Mouse (Mus musculus) neural tube, embryonic 15.5 days (tissue): Measurements from ENCODE around the gene Gm44502. TPM values are rescaled to one million over a fixed set of nuclear protein-coding genes. Genes with fewer than 3 reads are reported as not detected.

Experiments
- ATAC-seq: fragments of 200-750 bp; cut with Nextera tagmentation; 2 replicates; pipeline ENCODE4 v1.8.0; 2017; ENCODE audit warnings: mild to moderate bottlenecking, moderate TSS enrichment, moderate library complexity; ENCODE audit not compliant: low FRiP score
- H3K27ac ChIP-seq: fragments of 300-500 bp; sonication (generic); replicated peaks from 2 replicates; pipeline ENCODE4 v1.5.1; 2015; ENCODE audit warnings: mild to moderate bottlenecking, inconsistent platforms
- H3K27me3 ChIP-seq: fragments of 300-500 bp; sonication (generic); replicated peaks from 2 replicates; pipeline ENCODE4 v1.6.1; 2015; ENCODE audit warnings: inconsistent platforms
- H3K36me3 ChIP-seq: fragments of 300-500 bp; sonication (generic); 2 replicates; pipeline ENCODE4 v1.6.1; 2015; ENCODE audit warnings: inconsistent platforms
- H3K4me1 ChIP-seq: fragments of 300-500 bp; sonication (generic); 2 replicates; pipeline ENCODE4 v1.6.1; 2015; ENCODE audit warnings: inconsistent platforms
- H3K4me2 ChIP-seq: fragments of 300-500 bp; sonication (generic); 2 replicates; pipeline ENCODE4 v1.6.1; 2015; ENCODE audit warnings: inconsistent platforms, mild to moderate bottlenecking, moderate library complexity
- H3K4me3 ChIP-seq: fragments of 300-500 bp; sonication (generic); replicated peaks from 2 replicates; pipeline ENCODE4 v1.5.1; 2015; ENCODE audit warnings: mild to moderate bottlenecking, inconsistent platforms
- H3K9ac ChIP-seq: fragments of 300-500 bp; sonication (generic); replicated peaks from 2 replicates; pipeline ENCODE4 v1.6.1; 2015; ENCODE audit warnings: mild to moderate bottlenecking, inconsistent platforms
- H3K9me3 ChIP-seq: fragments of 300-500 bp; sonication (generic); replicated peaks from 2 replicates; pipeline ENCODE4 v1.6.1; 2016; ENCODE audit warnings: inconsistent platforms
- WGBS: fragments of 180-500 bp; shearing (Covaris S2); methylation state at CpG from one replicate; pipeline ENCODE4 v1.1.7; 2015; ENCODE audit warnings: mixed read lengths; 5-methylcytosine and 5-hydroxymethylcytosine counted together
- polyA plus RNA-seq: library from polyadenylated mRNA; unstranded; fragments of >200 nt; fragmentation: Nextera tagmentation; extraction: Ambion mirVana; gene quantifications from 2 replicates; pipeline ENCODE4 v1.2.1, GENCODE M21; 2015

The Gm44502 gene
- polyA plus RNA-seq, 1 experiment from 2014 or later: not detected

DNA sequence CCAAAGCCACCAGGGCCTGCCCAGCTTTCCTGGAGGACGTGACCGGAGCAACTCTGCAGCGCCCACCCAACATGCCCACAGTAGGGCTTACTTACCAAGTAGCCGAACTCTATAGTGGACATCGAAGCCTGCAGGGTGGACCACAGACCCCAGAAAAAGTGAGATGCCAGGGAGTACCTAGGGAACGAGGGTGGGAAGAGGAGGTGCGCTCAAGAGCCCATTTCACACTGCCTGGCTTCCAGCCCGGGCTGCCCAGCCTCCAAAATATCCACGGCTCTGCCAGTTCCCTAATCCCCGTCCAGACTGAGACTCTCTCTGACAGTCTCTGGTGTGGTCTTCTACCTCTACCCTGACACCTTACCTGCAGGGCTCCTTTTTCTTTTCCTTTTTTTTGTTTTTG, 2.8 kb downstream of the Gm44502 start:
- Histone ChIP-seq H3K27ac (no peak overlapping the region), H3K4me2 (no peak overlapping the region), H3K4me3 (no peak overlapping the region), H3K9me3 (no peaks in the 10 kb centered on the region), H3K27me3 (no peaks in the 10 kb centered on the region), H3K9ac (no peak overlapping the region), H3K4me1 (peaks cover 27% of the 10 kb centered on the region), H3K36me3 (peaks cover 36% of the 10 kb centered on the region)
- WGBS: 92% methylated on average over 10 of the region's 10 CpGs
- no peak for ATAC-seq

DNA sequence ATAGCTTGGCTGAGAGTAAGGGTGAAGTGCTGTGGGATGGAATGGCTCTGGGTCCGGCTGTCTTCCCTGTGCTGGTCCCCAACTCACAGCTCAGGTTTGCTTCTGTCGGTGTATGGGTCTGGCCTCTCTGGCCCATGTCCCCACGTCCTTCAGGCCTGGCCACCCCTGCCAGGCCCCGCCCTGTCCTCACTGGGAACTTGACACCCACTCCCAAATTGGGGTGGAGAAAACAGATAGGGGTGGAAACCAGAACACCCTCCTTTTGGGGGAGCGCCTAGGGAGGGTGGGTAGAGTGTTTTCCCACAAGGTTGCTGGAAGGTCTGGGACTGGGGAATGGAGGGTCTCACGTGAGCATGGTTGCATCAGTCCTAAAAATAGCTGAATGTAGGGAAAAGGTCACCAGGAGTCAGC, 3.8 kb downstream of the Gm44502 start, which contains the start of gene Cpt1b:
Gene Cpt1b, minus strand, starts transcription at position 153 of the 411 bp plus-strand sequence.
- no peak within 1 kb of the TSS for H3K9ac ChIP-seq
- H3K36me3 ChIP-seq: peaks cover 36% of the 10 kb centered on the region
- ATAC-seq: no peak
- WGBS: 45% methylated on average over 6 of the region's 6 CpGs
- H3K4me1 ChIP-seq: peaks cover 19% of the 10 kb centered on the region
- no peaks in the 10 kb centered on the region for H3K27me3 ChIP-seq
- no peak within 1 kb of the TSS for H3K4me2 ChIP-seq
- no peak within 1 kb of the TSS for H3K27ac ChIP-seq
- no peak within 1 kb of the TSS for H3K4me3 ChIP-seq
- no peaks in the 10 kb centered on the region for H3K9me3 ChIP-seq

DNA sequence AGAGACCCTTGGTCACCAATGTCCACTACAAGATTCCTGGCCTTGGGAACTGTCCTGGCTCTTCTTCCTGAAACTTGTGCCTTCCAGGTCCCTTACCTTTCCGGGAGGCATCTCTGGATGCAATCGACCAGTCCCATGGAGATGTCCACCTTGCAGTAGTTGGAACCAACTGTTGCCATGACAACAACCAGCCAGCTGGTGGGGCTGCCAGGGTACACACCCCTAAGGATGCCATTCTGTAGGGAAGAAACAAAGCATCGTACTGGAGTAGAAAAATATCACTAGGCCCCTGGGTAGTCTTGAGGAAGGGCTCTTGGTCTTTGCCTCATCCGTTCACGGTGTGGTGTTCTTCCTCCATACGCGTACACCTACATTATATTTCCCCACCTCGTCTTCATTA, 4.9 kb downstream of the Gm44502 start:
- WGBS: 90% methylated on average over 8 of the region's 8 CpGs

DNA sequence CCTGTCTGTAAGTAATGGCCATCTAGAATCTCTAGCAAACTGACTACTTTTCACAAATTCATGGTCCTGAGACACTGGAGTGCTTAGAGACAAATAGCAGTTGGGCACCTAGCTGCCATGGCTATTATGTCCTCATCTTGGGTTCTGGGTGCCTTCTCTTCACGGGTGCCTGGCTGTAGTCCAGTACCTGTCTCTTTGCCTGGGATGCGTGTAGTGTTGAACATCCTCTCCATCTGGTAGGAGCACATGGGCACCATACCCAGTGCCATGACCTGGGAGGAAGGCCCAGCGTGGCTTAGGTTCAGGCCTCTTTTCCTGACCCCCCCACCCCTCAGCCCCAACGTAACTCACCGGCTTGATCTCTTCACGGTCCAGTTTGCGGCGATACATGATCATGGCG, 7.6 kb downstream of the Gm44502 start:
- no peak overlapping the region for H3K27ac ChIP-seq
- H3K27me3 ChIP-seq: no peaks in the 10 kb centered on the region
- WGBS: 90% methylated on average over 9 of the region's 9 CpGs
- no peaks in the 10 kb centered on the region for H3K9me3 ChIP-seq
- ATAC-seq: no peak
- peaks cover 56% of the 10 kb centered on the region for H3K36me3 ChIP-seq
- H3K9ac ChIP-seq: no peak overlapping the region
- H3K4me3 ChIP-seq: no peak overlapping the region
- H3K4me2 ChIP-seq: no peak overlapping the region
- H3K4me1 ChIP-seq: no peaks in the 10 kb centered on the region

More for the DNA sequence above, 4.9 kb downstream of the Gm44502 start:
- no peak for ATAC-seq
- Histone ChIP-seq H3K4me1 (peaks cover 12% of the 10 kb centered on the region), H3K4me3 (no peak overlapping the region), H3K36me3 (peaks cover 46% of the 10 kb centered on the region), H3K27me3 (no peaks in the 10 kb centered on the region), H3K9me3 (no peaks in the 10 kb centered on the region), H3K9ac (no peak overlapping the region), H3K27ac (no peak overlapping the region), H3K4me2 (no peak overlapping the region)

DNA sequence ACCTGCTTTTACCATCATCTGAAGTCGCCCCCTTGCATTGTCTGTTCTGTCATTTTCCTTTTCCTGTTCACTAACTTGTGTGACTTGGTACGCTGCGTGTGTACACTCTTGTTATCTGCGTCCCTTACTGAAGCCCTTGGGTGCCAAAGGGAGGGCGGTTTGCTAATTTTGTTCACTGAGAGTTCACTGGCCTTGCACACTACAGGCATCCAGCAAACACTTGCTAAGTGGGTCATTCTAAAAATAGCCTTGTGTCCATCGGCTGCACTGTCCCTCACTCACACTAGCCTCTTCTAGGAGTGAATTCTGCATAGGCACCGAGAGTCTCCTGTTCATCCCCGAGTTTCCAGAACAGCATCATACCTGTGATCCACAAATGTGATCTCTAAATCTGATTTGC, 14.2 kb downstream of the Gm44502 start:
- Histone ChIP-seq H3K9ac (no peak overlapping the region), H3K4me1 (no peaks in the 10 kb centered on the region), H3K27ac (no peak overlapping the region), H3K4me2 (no peak overlapping the region), H3K4me3 (no peak overlapping the region), H3K36me3 (peaks cover 30% of the 10 kb centered on the region), H3K9me3 (no peaks in the 10 kb centered on the region), H3K27me3 (no peaks in the 10 kb centered on the region)
- ATAC-seq: no peak
- 90% methylated on average over 8 of the region's 8 CpGs for WGBS

DNA sequence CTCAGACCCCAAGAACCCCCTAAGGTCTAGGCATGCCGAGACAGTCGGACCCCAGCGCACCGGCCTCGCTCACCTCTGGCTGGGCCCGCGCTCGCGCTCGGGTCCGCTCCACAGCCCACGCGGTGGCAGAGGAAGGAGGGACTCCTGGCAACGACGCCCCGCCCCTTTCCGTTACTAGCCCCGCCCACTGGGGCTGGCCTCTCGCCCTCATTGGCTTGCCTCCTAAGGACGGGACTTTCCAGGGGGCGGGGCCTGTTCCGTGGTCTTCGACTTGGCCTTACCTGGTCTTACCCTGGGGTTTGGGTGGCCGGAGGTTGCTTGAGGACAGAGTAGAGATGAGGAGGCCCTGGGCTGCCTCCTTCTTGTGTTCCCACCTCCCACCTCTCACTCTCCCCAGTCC, 19.4 kb downstream of the Gm44502 start, which contains the start of gene Syce3:
Gene Syce3, minus strand, starts transcription at position 386 of the 400 bp plus-strand sequence.
- no peaks in the 10 kb centered on the region for H3K27me3 ChIP-seq
- no peak within 1 kb of the TSS for H3K9ac ChIP-seq
- no peak for ATAC-seq
- H3K4me2 ChIP-seq: no peak within 1 kb of the TSS
- H3K9me3 ChIP-seq: peaks cover 6% of the 10 kb centered on the region; the same call in 1 of the 2 replicates
- WGBS: 86% methylated on average over 24 of the region's 24 CpGs
- no peaks in the 10 kb centered on the region; the same call in 1 of the 2 replicates for H3K36me3 ChIP-seq
- H3K27ac ChIP-seq: no peak within 1 kb of the TSS
- H3K4me3 ChIP-seq: no peak within 1 kb of the TSS
- H3K4me1 ChIP-seq: no peaks in the 10 kb centered on the region

DNA sequence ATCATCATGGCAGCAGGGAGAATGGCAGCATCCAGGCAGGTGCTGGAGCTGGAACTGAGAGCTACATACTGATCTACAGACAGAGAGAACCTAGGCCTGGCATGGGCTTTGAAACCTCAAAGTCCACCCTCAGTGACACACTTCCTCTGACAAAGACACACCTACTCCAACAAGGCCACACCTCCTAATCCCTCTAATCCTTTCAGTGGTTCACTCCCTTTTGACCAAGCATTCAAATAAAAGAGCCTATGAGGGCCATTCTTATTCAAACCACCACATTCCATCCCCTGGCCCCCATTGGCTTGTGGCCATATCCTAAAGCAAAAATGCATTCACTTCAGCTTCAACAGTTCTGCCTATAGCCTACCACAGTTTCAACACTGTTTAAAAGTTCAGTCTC, 22.8 kb downstream of the Gm44502 start:
- Histone ChIP-seq H3K4me1 (no peaks in the 10 kb centered on the region), H3K4me2 (no peak overlapping the region), H3K9ac (no peak overlapping the region), H3K27ac (no peak overlapping the region), H3K27me3 (no peaks in the 10 kb centered on the region), H3K9me3 (peaks cover 6% of the 10 kb centered on the region; the same call in 1 of the 2 replicates), H3K36me3 (no peaks in the 10 kb centered on the region; the same call in 1 of the 2 replicates), H3K4me3 (no peak overlapping the region)
- ATAC-seq: no peak

DNA sequence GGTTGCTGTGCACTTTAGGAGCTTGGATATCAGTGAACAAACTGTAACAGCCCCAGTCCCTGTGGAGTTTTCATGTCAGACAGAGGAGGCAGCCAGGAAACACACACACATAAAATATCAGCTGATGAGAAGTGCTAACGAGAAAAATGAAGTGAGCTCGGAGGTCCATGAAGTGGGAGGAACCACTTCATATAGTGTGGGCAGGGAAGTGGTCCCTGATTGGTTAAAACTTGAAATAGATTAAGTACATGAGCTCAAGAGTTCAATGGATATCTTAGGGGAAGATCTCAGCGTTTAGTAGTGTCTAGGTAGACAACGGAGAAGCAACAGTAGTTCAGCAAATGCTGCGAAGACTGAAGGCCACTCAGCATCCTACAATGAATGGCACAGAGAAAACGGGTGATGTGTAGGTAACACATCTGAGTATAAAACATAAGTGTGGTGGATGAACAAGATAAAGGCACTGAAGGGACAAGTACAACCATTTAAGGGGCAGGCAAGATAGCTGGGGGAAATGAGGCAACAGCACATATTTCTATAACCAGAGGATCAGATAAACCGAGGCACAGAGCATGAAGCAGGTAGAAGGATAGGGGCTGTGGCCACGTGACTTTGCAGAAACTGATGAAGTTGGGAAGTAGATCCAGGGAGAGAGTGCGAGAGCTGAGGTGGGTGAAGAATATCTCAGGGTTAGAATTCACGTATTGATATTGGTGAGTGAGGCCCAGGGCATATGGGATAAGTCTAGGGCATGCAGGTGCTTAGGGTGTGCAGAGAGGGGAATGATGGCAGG, 24.5 kb downstream of the Gm44502 start:
- no peak overlapping the region for H3K9ac ChIP-seq
- WGBS: 87% methylated on average over 10 of the region's 10 CpGs
- H3K9me3 ChIP-seq: peaks cover 6% of the 10 kb centered on the region; the same call in 1 of the 2 replicates
- no peaks in the 10 kb centered on the region for H3K27me3 ChIP-seq
- no peak for ATAC-seq
- H3K4me3 ChIP-seq: no peak overlapping the region
- H3K4me1 ChIP-seq: no peaks in the 10 kb centered on the region
- no peaks in the 10 kb centered on the region; the same call in 1 of the 2 replicates for H3K36me3 ChIP-seq
- no peak overlapping the region for H3K4me2 ChIP-seq
- no peak overlapping the region for H3K27ac ChIP-seq

DNA sequence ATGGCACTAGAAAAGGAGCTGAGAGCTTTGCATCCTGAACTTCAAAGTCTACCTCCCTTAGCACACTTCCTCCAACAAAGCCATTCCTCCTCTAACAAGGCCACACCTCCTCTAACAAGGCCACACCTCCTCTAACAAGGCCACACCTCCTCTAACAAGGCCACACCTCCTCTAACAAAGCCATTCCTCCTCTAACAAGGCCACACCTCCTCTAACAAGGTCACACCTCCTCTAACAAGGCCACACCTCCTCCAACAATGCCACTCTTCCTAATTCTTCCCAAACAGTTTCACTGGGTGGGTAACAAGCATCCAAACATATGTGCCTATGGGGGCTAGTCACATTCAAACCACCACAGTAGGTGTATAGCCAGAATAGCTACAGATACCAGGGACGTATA, 27.0 kb downstream of the Gm44502 start:
- Histone ChIP-seq H3K36me3 (no peaks in the 10 kb centered on the region), H3K9ac (no peak overlapping the region), H3K27ac (no peak overlapping the region), H3K4me1 (no peaks in the 10 kb centered on the region), H3K9me3 (no peaks in the 10 kb centered on the region), H3K27me3 (no peaks in the 10 kb centered on the region), H3K4me3 (no peak overlapping the region), H3K4me2 (no peak overlapping the region)
- 93% methylated on average over 1 of the region's 1 CpGs for WGBS
- no peak for ATAC-seq

DNA sequence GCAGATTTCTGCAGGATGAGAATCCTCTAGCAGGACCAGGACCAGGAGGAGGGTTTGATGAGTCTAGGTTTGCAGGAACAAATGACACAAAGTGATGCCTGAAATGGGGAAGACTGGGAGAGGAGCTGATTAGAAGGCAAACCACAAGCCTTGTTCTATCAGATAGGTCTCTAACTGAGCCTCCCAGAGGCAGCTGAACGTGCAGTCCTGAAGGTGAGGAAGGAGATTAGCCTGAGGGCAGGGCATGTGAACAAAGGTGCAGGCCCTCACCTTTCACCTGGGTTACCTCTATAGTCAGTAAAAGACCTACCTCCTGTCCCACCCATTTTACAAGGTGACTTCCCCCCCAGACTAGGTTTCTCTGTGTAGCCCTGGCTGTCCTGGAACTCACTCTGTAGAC, 29.8 kb downstream of the Gm44502 start:
- ATAC-seq: no peak
- Histone ChIP-seq H3K4me3 (no peak overlapping the region), H3K36me3 (no peaks in the 10 kb centered on the region), H3K27ac (no peak overlapping the region), H3K9ac (no peak overlapping the region), H3K27me3 (no peaks in the 10 kb centered on the region), H3K4me2 (no peak overlapping the region), H3K9me3 (no peaks in the 10 kb centered on the region), H3K4me1 (no peaks in the 10 kb centered on the region)
- 67% methylated on average over 1 of the region's 1 CpGs for WGBS

DNA sequence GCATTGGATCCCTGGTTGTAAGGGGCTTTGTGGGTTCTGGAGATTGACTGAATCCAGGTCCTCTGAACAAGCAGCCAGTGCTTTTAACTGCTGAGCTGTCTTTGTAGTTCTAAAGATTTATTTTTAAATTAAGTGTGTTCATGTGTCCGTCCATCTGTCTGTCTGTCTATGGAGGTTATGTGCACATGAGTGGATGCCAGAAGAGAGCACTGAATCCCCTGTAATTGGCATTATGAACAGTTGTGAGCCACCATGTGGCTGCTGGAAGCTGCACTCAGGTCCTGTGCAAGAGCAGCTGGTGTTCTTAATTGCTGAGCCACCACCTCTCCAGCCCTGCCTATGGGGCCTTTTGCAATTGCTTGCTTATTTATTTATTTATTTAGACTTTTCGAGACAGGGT, 31.4 kb downstream of the Gm44502 start:
- H3K27ac ChIP-seq: no peak overlapping the region
- no peak for ATAC-seq
- no peaks in the 10 kb centered on the region for H3K36me3 ChIP-seq
- H3K9me3 ChIP-seq: no peaks in the 10 kb centered on the region
- WGBS: 63% methylated on average over 2 of the region's 2 CpGs
- no peaks in the 10 kb centered on the region for H3K27me3 ChIP-seq
- no peaks in the 10 kb centered on the region for H3K4me1 ChIP-seq
- H3K4me2 ChIP-seq: no peak overlapping the region
- no peak overlapping the region for H3K4me3 ChIP-seq
- no peak overlapping the region for H3K9ac ChIP-seq

DNA sequence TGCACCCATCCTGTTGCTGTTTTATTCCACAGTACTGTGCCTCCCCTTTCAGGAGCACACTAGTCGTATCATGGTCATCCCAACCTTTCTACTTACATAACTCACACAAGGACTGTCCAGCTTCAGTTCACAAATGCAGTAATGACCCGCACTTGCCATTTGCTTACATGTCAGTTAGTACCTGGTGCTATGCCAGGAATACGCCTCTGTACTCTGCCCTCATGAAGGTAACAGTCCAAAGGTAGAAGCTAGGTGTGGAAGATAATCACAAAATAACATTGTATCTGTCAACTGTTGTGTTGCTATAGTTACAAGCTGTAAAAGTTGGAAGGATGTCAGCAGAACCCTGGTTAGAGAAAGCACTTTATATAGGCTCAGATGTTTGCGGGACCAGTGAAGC, 32.6 kb downstream of the Gm44502 start:
- H3K4me1 ChIP-seq: no peaks in the 10 kb centered on the region
- H3K9ac ChIP-seq: no peak overlapping the region
- no peak overlapping the region for H3K4me3 ChIP-seq
- H3K27ac ChIP-seq: no peak overlapping the region
- H3K9me3 ChIP-seq: no peaks in the 10 kb centered on the region
- WGBS: 89% methylated on average over 4 of the region's 4 CpGs
- no peaks in the 10 kb centered on the region for H3K36me3 ChIP-seq
- no peak for ATAC-seq
- H3K4me2 ChIP-seq: no peak overlapping the region
- no peaks in the 10 kb centered on the region for H3K27me3 ChIP-seq
